Mouse (Mus musculus): ENCODE results near the gene Bicral. TPM values are rescaled to one million over a fixed set of nuclear protein-coding genes. Genes with fewer than 3 reads are reported as not detected.

Bicral gene
- polyA plus RNA-seq, 1 experiment from 2014 or later: 4.0 TPM

DNA sequence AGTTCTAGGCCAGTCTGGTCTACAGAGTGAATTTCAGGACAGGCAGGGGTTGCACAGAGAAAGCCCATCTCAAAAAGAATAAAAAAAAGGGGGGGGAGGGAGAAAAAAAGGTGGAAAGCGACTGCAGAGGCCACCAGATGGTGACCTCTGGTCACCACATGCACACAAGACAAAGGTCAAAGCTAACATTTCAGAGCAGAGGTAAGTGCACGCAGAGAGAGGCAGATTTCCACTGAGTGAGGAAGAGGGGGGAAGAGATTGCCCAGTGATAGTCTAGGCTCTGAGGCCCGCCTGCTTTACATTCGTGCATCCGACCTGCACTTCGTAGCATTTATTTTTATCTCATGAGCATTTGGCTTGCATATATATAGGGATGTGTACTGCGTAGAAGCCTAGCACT is 14.5 kb upstream of the Bicral start:
- H3K4me2 ChIP-seq: no peak overlapping the region
- no peak overlapping the region for H3K27ac ChIP-seq (ENCODE audit: poor library complexity, severe bottlenecking)
- peaks cover 29% of the 10 kb centered on the region for H3K4me1 ChIP-seq (replicated peaks)
- H3K27me3 ChIP-seq (replicated peaks): no peaks in the 10 kb centered on the region
- ATAC-seq (ENCODE audit: insufficient number of reproducible peaks, low FRiP score): no peak
- no peaks in the 10 kb centered on the region for H3K36me3 ChIP-seq
- no peaks in the 10 kb centered on the region; the same call in 1 of the 2 replicates for H3K9me3 ChIP-seq (replicated peaks)
- H3K9ac ChIP-seq: no peak overlapping the region
- WGBS: 72% methylated on average over 7 of the region's 7 CpGs
- H3K4me3 ChIP-seq: no peak overlapping the region

DNA sequence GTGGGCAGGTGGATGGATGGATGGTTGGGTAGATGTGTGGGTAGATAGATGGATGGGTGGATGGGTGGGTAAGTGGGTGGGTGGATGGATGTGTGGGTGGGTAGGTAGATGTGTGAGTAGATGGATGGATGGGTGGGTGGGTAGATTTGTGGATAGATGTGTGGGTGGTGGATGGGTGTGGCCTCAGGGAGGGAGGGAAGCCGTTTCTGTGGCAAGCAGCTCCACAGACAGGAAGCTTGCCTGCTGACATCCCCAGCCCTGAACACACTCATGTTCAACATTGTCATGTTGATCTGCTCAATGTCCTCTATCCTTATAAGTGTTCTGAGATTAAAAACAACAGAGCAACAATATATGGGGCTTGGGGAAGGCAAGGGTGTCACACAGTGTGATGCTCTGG is 12.6 kb upstream of the Bicral start:
- Histone ChIP-seq H3K4me1 (replicated peaks) (peaks cover 26% of the 10 kb centered on the region), H3K9ac (no peak overlapping the region), H3K27me3 (replicated peaks) (no peaks in the 10 kb centered on the region), H3K4me3 (no peak overlapping the region), H3K27ac (ENCODE audit: poor library complexity, severe bottlenecking) (no peak overlapping the region), H3K9me3 (replicated peaks) (no peaks in the 10 kb centered on the region; the same call in 1 of the 2 replicates), H3K36me3 (no peaks in the 10 kb centered on the region), H3K4me2 (no peak overlapping the region)
- 29% methylated on average over 1 of the region's 1 CpGs for WGBS
- ATAC-seq (ENCODE audit: insufficient number of reproducible peaks, low FRiP score): no peak

DNA sequence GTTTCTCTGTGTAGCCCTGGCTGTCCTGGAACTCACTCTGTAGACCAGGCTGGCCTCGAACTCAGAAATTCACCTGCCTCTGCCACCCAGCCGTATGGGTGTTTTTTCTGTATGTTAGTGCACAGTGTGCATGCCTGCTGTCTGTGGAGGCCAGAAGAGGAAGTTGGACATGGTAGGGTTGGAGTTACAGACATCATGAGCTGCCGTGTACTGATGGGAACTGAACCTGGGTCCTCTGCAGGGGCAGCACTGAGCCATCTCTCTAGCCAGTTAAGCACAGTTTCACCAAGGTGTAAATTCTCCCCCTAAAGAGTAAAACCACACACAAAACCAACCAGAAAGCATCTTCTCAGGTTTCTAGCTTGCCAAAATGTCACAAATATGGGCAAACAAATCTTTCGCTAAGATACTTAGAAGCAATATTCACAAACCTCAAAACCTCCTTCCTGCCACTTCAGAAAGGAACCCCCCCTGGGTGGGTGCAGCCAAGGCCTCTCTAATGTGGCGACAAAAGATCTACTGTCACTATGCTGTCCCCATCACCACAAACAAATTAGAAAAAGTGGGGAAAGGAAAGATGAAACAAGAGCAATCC is 12.0 kb upstream of the Bicral start:
- no peak overlapping the region for H3K4me2 ChIP-seq
- H3K9me3 ChIP-seq (replicated peaks): no peaks in the 10 kb centered on the region; the same call in 1 of the 2 replicates
- H3K27me3 ChIP-seq (replicated peaks): no peaks in the 10 kb centered on the region
- H3K36me3 ChIP-seq: no peaks in the 10 kb centered on the region
- peaks cover 28% of the 10 kb centered on the region for H3K4me1 ChIP-seq (replicated peaks)
- H3K4me3 ChIP-seq: no peak overlapping the region
- ATAC-seq (ENCODE audit: insufficient number of reproducible peaks, low FRiP score): no peak
- H3K27ac ChIP-seq (ENCODE audit: poor library complexity, severe bottlenecking): no peak overlapping the region
- 93% methylated on average over 5 of the region's 5 CpGs for WGBS
- no peak overlapping the region for H3K9ac ChIP-seq

DNA sequence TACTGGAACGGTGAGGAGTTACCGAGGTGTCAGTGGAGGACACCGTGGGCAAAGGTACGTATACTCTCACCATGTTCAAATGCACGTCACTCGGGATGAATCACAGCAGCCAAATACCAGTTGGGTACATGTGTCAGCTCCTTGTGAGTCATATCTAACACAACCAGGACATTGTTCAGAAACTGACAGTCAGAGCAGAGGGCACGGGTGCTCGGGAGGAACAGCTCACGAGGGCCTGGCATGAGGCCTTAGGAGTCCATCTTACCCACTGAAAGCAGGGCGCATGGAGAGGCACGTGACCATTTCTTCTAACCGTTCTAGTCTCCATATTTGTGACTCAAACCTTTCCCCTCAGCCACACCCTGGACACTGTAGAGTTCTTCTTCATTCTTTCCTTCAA is 8.6 kb upstream of the Bicral start:
- Histone ChIP-seq H3K27me3 (replicated peaks) (no peaks in the 10 kb centered on the region), H3K27ac (ENCODE audit: poor library complexity, severe bottlenecking) (no peak overlapping the region), H3K4me1 (replicated peaks) (peaks cover 16% of the 10 kb centered on the region), H3K9ac (no peak overlapping the region), H3K4me2 (no peak overlapping the region), H3K4me3 (no peak overlapping the region), H3K36me3 (no peaks in the 10 kb centered on the region), H3K9me3 (replicated peaks) (no peaks in the 10 kb centered on the region)
- 78% methylated on average over 12 of the region's 12 CpGs for WGBS
- no peak for ATAC-seq (ENCODE audit: insufficient number of reproducible peaks, low FRiP score)

DNA sequence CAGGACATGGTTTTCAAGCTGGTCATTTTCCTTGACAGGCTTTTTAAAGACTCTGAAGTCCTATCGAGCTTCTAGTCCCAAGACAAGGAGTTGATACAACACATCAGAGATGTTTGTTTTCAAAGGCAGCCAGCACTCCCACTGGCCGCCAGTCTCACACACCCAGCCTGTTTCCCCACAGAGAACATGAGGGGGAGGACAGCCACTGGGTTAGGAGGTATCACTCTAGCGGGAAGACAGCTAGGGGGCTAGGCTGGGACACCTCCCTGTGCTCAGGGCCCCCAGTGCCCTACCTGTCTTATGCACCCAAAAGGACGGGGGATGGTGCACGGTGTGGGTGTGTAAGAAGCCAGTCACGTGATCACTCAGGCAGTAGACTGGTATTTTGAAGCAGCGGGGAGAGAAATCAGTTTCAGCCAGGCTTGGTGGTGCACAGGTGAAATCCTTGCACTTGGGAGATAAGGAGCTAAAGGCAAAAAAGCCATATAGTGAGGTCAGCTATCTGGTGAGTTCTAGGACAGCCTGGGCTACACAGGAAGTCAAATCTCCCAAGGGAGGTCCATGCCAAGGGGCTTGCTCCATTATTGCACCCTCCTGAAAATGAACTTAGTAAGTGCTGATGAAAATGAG is 6.4 kb upstream of the Bicral start:
- Histone ChIP-seq H3K4me2 (no peak overlapping the region), H3K9me3 (replicated peaks) (no peaks in the 10 kb centered on the region), H3K27me3 (replicated peaks) (no peaks in the 10 kb centered on the region), H3K9ac (no peak overlapping the region), H3K4me1 (replicated peaks) (peaks cover 16% of the 10 kb centered on the region), H3K27ac (ENCODE audit: poor library complexity, severe bottlenecking) (no peak overlapping the region), H3K4me3 (no peak overlapping the region), H3K36me3 (no peaks in the 10 kb centered on the region)
- 51% methylated on average over 7 of the region's 7 CpGs for WGBS
- peak; percentile 22; the same call in 1 of the 2 replicates for ATAC-seq (ENCODE audit: insufficient number of reproducible peaks, low FRiP score)

DNA sequence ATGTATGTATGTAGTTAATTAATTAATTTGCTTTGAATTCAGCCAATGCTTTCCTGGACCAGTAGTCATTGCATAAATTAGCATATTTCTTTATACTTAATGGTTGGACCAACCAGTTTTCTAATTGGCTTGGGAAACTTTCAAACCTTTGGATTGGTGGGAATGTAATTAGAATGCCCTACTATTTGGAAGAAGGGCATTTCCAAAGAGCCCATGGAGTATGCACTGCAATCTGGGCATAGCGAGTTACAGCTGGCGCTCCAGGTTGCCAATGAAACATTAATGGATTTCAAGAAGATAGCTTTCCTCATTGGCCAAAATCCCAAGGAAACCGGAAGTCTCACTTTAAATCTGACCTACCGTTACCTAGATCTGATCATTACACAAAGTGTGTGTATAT is 1.8 kb upstream of the Bicral start:
- Histone ChIP-seq H3K9ac (no peak overlapping the region), H3K27me3 (replicated peaks) (no peaks in the 10 kb centered on the region), H3K4me2 (no peak overlapping the region), H3K9me3 (replicated peaks) (no peaks in the 10 kb centered on the region), H3K4me3 (no peak overlapping the region), H3K4me1 (replicated peaks) (peaks cover 15% of the 10 kb centered on the region), H3K36me3 (no peaks in the 10 kb centered on the region), H3K27ac (ENCODE audit: poor library complexity, severe bottlenecking) (no peak overlapping the region)
- no peak for ATAC-seq (ENCODE audit: insufficient number of reproducible peaks, low FRiP score)
- 91% methylated on average over 4 of the region's 4 CpGs for WGBS

DNA sequence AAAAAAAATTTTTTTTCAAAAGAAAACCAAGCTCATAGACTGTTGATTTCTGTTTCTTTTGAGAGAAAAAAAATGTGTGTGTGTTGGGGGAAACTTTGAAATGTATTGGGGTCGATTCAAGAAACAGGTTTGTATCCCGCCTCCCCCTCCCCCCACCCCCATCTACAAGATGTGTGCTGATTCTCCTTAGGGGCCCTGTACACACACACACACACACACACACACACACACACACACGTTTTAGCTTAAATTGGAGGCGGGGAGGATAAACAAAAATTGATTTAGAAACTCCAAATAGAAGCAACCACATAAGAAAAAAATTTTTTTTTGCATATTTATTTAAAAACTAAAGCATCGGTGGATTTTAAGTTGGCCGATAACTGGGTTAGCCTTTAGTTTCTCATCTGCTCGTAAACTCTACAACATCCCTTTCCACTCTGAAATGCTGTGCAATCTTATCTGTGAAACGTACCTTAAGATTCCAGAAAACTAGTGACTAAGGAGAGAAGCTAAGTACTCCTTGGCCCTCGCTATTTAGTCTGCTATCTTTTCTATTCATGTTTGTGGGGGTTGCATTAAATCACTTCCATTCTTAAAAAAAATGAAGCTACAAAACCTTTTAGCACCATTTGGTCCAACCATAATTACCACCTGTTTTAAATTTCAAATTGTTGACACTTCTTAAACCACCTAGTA is 615 bp upstream of the Bicral start:
- Histone ChIP-seq H3K36me3 (no peaks in the 10 kb centered on the region), H3K9ac (0 out of 2 replicates have a peak overlapping the region, but pooled peaks have one; percentile 100), H3K4me3 (peak overlapping the region; percentile 99), H3K27ac (ENCODE audit: poor library complexity, severe bottlenecking) (peak overlapping the region; percentile 100), H3K4me1 (replicated peaks) (peaks cover 20% of the 10 kb centered on the region), H3K4me2 (peak overlapping the region; percentile 62), H3K27me3 (replicated peaks) (no peaks in the 10 kb centered on the region), H3K9me3 (replicated peaks) (no peaks in the 10 kb centered on the region)
- 19% methylated on average over 9 of the region's 9 CpGs for WGBS
- ATAC-seq (ENCODE audit: insufficient number of reproducible peaks, low FRiP score): no peak

DNA sequence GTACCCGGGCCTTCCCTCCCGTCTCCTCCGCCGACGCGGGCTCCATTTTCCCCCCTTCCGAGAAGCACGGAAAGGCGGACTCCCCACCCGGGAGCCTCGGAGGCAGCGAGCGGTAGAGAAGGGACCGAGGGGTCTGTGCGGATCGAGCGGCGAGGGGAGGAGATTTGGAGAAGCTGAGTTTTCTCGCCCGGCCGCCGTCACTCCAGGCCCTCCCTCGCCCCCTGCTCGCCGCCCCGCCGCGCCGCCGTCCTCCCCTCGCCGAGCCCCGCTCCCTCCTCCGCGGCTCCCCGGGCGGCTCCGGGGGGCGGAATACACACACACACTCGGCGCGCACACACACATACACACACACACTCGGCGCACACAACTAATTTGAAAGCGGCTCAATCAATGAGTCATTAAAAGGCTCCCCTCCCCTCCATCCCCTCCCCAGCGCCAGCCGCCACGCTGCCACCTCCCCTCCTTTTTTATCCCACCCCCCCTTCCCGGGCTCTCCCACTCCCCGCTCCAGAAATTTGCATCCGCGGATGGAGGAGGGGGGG is 850 bp downstream of the Bicral start:
- WGBS: 0% methylated on average over 45 of the region's 52 CpGs
- H3K27ac ChIP-seq (ENCODE audit: poor library complexity, severe bottlenecking): peak overlapping the region; percentile 100
- H3K27me3 ChIP-seq (replicated peaks): no peaks in the 10 kb centered on the region
- H3K4me1 ChIP-seq (replicated peaks): peaks cover 35% of the 10 kb centered on the region
- no peaks in the 10 kb centered on the region for H3K9me3 ChIP-seq (replicated peaks)
- peak overlapping the region; percentile 100 for H3K9ac ChIP-seq
- H3K4me3 ChIP-seq: peak overlapping the region; percentile 99
- H3K4me2 ChIP-seq: peak overlapping the region; percentile 62
- ATAC-seq (ENCODE audit: insufficient number of reproducible peaks, low FRiP score): peak; percentile 81
- H3K36me3 ChIP-seq: no peaks in the 10 kb centered on the region

DNA sequence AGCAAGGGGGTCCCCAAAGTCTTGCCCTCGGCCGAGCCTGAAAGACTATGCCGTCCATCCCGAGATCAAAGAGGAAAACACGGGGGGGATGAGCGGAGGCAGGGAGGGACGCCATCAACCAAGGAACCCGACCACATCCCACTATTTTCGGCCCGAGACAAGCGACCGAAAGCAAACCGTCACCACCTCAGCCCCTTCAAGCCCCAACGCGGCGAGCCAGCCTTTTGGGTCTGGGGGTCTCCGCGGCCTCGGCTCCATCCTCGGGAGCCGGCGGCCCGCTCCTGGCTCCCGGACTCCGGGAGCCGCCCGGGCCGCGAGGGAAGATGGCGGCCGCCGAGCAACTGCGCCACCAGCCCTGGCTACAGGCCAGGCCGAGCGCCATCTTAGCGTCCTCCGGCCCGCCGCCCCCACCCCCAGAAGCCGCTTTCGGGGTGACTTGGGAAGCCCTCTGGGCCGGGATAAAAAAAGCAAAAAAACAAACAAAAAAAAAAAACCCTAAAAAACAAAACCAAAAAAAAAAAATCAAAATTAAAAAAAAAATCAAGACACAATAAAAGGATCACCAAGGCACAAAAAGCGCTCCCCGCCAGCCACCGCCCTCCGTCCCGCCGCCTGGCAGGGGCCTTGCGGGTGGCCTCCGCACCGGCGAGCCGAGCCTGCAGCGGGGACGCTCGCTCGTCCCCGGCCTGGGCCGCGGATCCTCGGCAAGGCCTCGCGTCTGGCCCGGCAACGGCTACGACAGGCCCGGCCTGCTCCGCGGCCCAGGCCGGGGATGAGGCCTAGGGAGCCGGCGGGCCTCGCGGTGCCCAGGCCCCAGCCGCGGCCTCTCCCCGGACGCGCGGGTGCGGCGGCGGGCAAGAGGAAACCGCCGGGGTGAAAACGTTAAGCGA is 1.6 kb downstream of the Bicral start:
- Histone ChIP-seq H3K27me3 (replicated peaks) (no peaks in the 10 kb centered on the region), H3K9ac (peak overlapping the region; percentile 100), H3K4me2 (peak overlapping the region; percentile 78), H3K36me3 (no peaks in the 10 kb centered on the region), H3K9me3 (replicated peaks) (no peaks in the 10 kb centered on the region), H3K27ac (ENCODE audit: poor library complexity, severe bottlenecking) (peak overlapping the region; percentile 100), H3K4me1 (replicated peaks) (peaks cover 35% of the 10 kb centered on the region), H3K4me3 (peak overlapping the region; percentile 99)
- under 1% methylated on average over 87 of the region's 87 CpGs for WGBS
- peak; percentile 66 for ATAC-seq (ENCODE audit: insufficient number of reproducible peaks, low FRiP score)

DNA sequence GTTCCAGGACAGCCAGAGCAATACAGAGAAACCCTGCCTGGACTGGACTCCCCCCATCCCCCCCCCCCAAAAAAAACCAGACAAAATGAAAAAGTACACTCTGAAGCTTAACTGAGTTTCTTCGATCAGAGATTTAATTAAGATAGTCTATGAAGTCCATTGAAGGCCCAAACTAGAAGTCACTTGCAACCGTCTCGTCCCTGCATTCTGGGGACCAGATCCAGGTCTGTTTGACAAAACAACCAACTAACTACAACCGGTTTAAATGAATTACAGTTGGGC is 2.2 kb downstream of the Bicral start:
- H3K36me3 ChIP-seq: no peaks in the 10 kb centered on the region
- 14% methylated on average over 4 of the region's 4 CpGs for WGBS
- H3K27ac ChIP-seq (ENCODE audit: poor library complexity, severe bottlenecking): peak overlapping the region; percentile 100
- peak overlapping the region; percentile 99 for H3K4me3 ChIP-seq
- H3K4me2 ChIP-seq: peak overlapping the region; percentile 78
- H3K4me1 ChIP-seq (replicated peaks): peaks cover 35% of the 10 kb centered on the region
- H3K9me3 ChIP-seq (replicated peaks): no peaks in the 10 kb centered on the region
- ATAC-seq (ENCODE audit: insufficient number of reproducible peaks, low FRiP score): no peak
- H3K27me3 ChIP-seq (replicated peaks): no peaks in the 10 kb centered on the region
- peak overlapping the region; percentile 100 for H3K9ac ChIP-seq

All from heart, embryonic 12.5 days (tissue).